Mouse (Mus musculus) lung, embryonic 16.5 days (tissue): ENCODE results near the gene Ncoa4. TPM values are rescaled to one million over a fixed set of nuclear protein-coding genes. Genes with fewer than 3 reads are reported as not detected.
A peak's percentile ranks its signal among the peaks of the same experiment; 100 is the strongest.
"Not testable (repeated sequence)": the region's sequence is repeated elsewhere in the genome, so short reads cannot be mapped to it uniquely, and the experiment has no call there.

Experiments used
- ATAC-seq: fragments of 200-750 bp; cut with Nextera tagmentation; 2 replicates; pipeline ENCODE4 v1.8.0; 2017; ENCODE audit warnings: low read depth, mild to moderate bottlenecking, moderate library complexity
- H3K27ac ChIP-seq: fragments of 300-500 bp; sonication (generic); 2 replicates; pipeline ENCODE4 v1.5.1; 2014; ENCODE audit warnings: mild to moderate bottlenecking, control low read depth, low read length
- H3K27me3 ChIP-seq: fragments of 300-500 bp; sonication (generic); 2 replicates; pipeline ENCODE4 v1.6.1; 2014; ENCODE audit warnings: low read depth, low read length, mixed read lengths; ENCODE audit not compliant: control insufficient read depth, insufficient read depth
- H3K36me3 ChIP-seq: fragments of 300-500 bp; sonication (generic); 2 replicates; pipeline ENCODE4 v1.6.1; 2014; ENCODE audit warnings: low read length; ENCODE audit not compliant: control insufficient read depth, insufficient read depth
- H3K4me1 ChIP-seq: fragments of 300-500 bp; sonication (generic); replicated peaks from 2 replicates; pipeline ENCODE4 v1.6.1; 2014; ENCODE audit warnings: low read length, mixed read lengths; ENCODE audit not compliant: control insufficient read depth, insufficient read depth
- H3K4me2 ChIP-seq: fragments of 300-500 bp; sonication (generic); 2 replicates; pipeline ENCODE4 v1.6.1; 2014; ENCODE audit warnings: low read depth, low read length, control low read depth
- H3K4me3 ChIP-seq: fragments of 300-500 bp; sonication (generic); 2 replicates; pipeline ENCODE4 v1.5.1; 2014; ENCODE audit warnings: mild to moderate bottlenecking, low read length, control low read depth
- H3K9ac ChIP-seq: fragments of 300-500 bp; sonication (generic); 2 replicates; pipeline ENCODE4 v1.6.1; 2014; ENCODE audit warnings: low read length, control low read depth
- H3K9me3 ChIP-seq: fragments of 300-500 bp; sonication (generic); 2 replicates; pipeline ENCODE4 v1.6.1; 2016; ENCODE audit warnings: low read length; ENCODE audit not compliant: control insufficient read depth
- WGBS: fragments of 180-500 bp; shearing (Covaris S2); extraction: QIAGEN DNeasy Blood & Tissue Kit; methylation state at CpG from one replicate; pipeline ENCODE4 v1.1.7; 2014; 5-methylcytosine and 5-hydroxymethylcytosine counted together
- polyA plus RNA-seq: library from polyadenylated mRNA; unstranded; fragments of >200 nt; fragmentation: Nextera tagmentation; extraction: Ambion mirVana; gene quantifications from 2 replicates; pipeline ENCODE4 v1.2.1, GENCODE M21; 2015

Ncoa4 gene
- polyA plus RNA-seq, 1 experiment from 2014 or later: 106 TPM

- Histone ChIP-seq H3K4me1 (no peaks in the 10 kb centered on the region), H3K9me3 (no peaks in the 10 kb centered on the region), H3K36me3 (peaks cover 46% of the 10 kb centered on the region), H3K4me2 (no peak overlapping the region), H3K27me3 (no peaks in the 10 kb centered on the region), H3K27ac (no peak overlapping the region), H3K4me3 (no peak overlapping the region), H3K9ac (no peak overlapping the region)
- WGBS: 84% methylated on average over 6 of the region's 6 CpGs
- no peak for ATAC-seq
These were observed 21.2 kb downstream of the Ncoa4 start for GRCm38 (mm10) chr14:32180861-32181260.

GRCm38 (mm10) chr14:32183846-32184245 is 24.2 kb downstream of the Ncoa4 start:
- Histone ChIP-seq H3K4me2 (no peak overlapping the region), H3K9ac (no peak overlapping the region), H3K27ac (no peak overlapping the region), H3K36me3 (peaks cover 58% of the 10 kb centered on the region), H3K27me3 (no peaks in the 10 kb centered on the region), H3K4me3 (no peak overlapping the region), H3K4me1 (no peaks in the 10 kb centered on the region), H3K9me3 (no peaks in the 10 kb centered on the region)
- no peak for ATAC-seq
- 93% methylated on average over 4 of the region's 4 CpGs for WGBS

- WGBS: 83% methylated on average over 6 of the region's 6 CpGs
- Histone ChIP-seq H3K36me3 (peaks cover 21% of the 10 kb centered on the region), H3K4me1 (no peaks in the 10 kb centered on the region), H3K4me2 (no peak overlapping the region), H3K9ac (no peak overlapping the region), H3K4me3 (no peak overlapping the region), H3K27me3 (no peaks in the 10 kb centered on the region), H3K9me3 (no peaks in the 10 kb centered on the region), H3K27ac (no peak overlapping the region)
- no peak for ATAC-seq
These were observed 31.1 kb downstream of the Ncoa4 start for GRCm38 (mm10) chr14:32190627-32191391.

- Histone ChIP-seq H3K4me2 (no peak overlapping the region), H3K4me3 (no peak overlapping the region), H3K4me1 (no peaks in the 10 kb centered on the region), H3K27ac (no peak overlapping the region), H3K9ac (no peak overlapping the region), H3K36me3 (peaks cover 18% of the 10 kb centered on the region), H3K9me3 (no peaks in the 10 kb centered on the region), H3K27me3 (no peaks in the 10 kb centered on the region)
- no peak for ATAC-seq
- 88% methylated on average over 5 of the region's 5 CpGs for WGBS
These were observed 32.3 kb downstream of the Ncoa4 start for GRCm38 (mm10) chr14:32191926-32192325.

- no peaks in the 10 kb centered on the region for H3K4me1 ChIP-seq
- H3K9me3 ChIP-seq: no peaks in the 10 kb centered on the region
- H3K4me2 ChIP-seq: no peak overlapping the region
- WGBS: 37% methylated on average over 3 of the region's 3 CpGs
- H3K9ac ChIP-seq: no peak overlapping the region
- ATAC-seq: no peak
- H3K4me3 ChIP-seq: no peak overlapping the region
- H3K27ac ChIP-seq: no peak overlapping the region
- peaks cover 22% of the 10 kb centered on the region for H3K36me3 ChIP-seq
- H3K27me3 ChIP-seq: no peaks in the 10 kb centered on the region
These were observed 32.8 kb downstream of the Ncoa4 start for GRCm38 (mm10) chr14:32192437-32192836.

GRCm38 (mm10) chr14:32193557-32193956 is 33.9 kb downstream of the Ncoa4 start:
- not testable (repeated sequence) for ATAC-seq, H3K4me3 ChIP-seq, H3K27me3 ChIP-seq, H3K4me2 ChIP-seq, H3K9me3 ChIP-seq, H3K4me1 ChIP-seq, H3K27ac ChIP-seq, H3K9ac ChIP-seq
- H3K36me3 ChIP-seq: peaks cover 22% of the 10 kb centered on the region
- 76% methylated on average over 5 of the region's 5 CpGs for WGBS

GRCm38 (mm10) chr14:32201354-32201753 is 41.7 kb downstream of the Ncoa4 start:
- peak; percentile 35; the same call in 1 of the 2 replicates for ATAC-seq
- H3K9ac ChIP-seq: peak overlapping the region; percentile 97
- 0% methylated on average over 25 of the region's 26 CpGs for WGBS

GRCm38 (mm10) chr14:32201791-32202451 is 42.3 kb downstream of the Ncoa4 start, which contains the start of the genes Timm23 and Parg:
Timm23 (minus strand) TSS chr14:32201898.
Parg (plus strand) TSS chr14:32201949.
- WGBS: under 1% methylated on average over 68 of the region's 77 CpGs

More at GRCm38 (mm10) chr14:32201354-32201753, 41.7 kb downstream of the Ncoa4 start:
- H3K9me3 ChIP-seq: no peaks in the 10 kb centered on the region
- H3K27ac ChIP-seq: peak overlapping the region; percentile 17
- peaks cover 19% of the 10 kb centered on the region for H3K4me1 ChIP-seq
- no peaks in the 10 kb centered on the region for H3K27me3 ChIP-seq
- peak overlapping the region; percentile 99 for H3K4me3 ChIP-seq
- peak overlapping the region; percentile 70 for H3K4me2 ChIP-seq
- H3K36me3 ChIP-seq: peaks cover 17% of the 10 kb centered on the region

GRCm38 (mm10) chr14:32226601-32227000 is 66.9 kb downstream of the Ncoa4 start:
- no peak overlapping the region for H3K27ac ChIP-seq
- H3K27me3 ChIP-seq: no peaks in the 10 kb centered on the region
- H3K9me3 ChIP-seq: no peaks in the 10 kb centered on the region
- H3K4me1 ChIP-seq: no peaks in the 10 kb centered on the region
- H3K4me3 ChIP-seq: no peak overlapping the region
- no peak overlapping the region for H3K9ac ChIP-seq
- no peaks in the 10 kb centered on the region for H3K36me3 ChIP-seq
- ATAC-seq: no peak
- H3K4me2 ChIP-seq: no peak overlapping the region

More at GRCm38 (mm10) chr14:32201791-32202451, 42.3 kb downstream of the Ncoa4 start, which contains the start of the genes Timm23 and Parg:
- Histone ChIP-seq H3K4me3 (peak within 1 kb of the TSS; percentile 99), H3K4me2 (peak within 1 kb of the TSS; percentile 93), H3K9ac (peak within 1 kb of the TSS; percentile 97), H3K36me3 (peaks cover 14% of the 10 kb centered on the region), H3K27me3 (no peaks in the 10 kb centered on the region), H3K4me1 (peaks cover 19% of the 10 kb centered on the region), H3K27ac (peak within 1 kb of the TSS; percentile 73), H3K9me3 (no peaks in the 10 kb centered on the region)
- peak; percentile 98 for ATAC-seq
